Mouse (Mus musculus) ES-E14 (cell line): ENCODE measurements around the gene Acrbp.

ENCODE experiments used
- CHD2 ChIP-seq: IDR thresholded peaks from 2 replicates; pipeline ENCODE4 v1.6.1; 2014; ENCODE audit warnings: mild to moderate bottlenecking, low read depth, low read length, inconsistent platforms
- HCFC1 ChIP-seq: IDR thresholded peaks from 2 replicates; pipeline ENCODE4 v1.6.1; 2012; ENCODE audit warnings: low read length, inconsistent platforms, borderline replicate concordance; ENCODE audit not compliant: insufficient read depth
- MAFK ChIP-seq: IDR thresholded peaks from 2 replicates; pipeline ENCODE4 v1.6.1; 2014; ENCODE audit warnings: mild to moderate bottlenecking, low read depth, low read length, inconsistent platforms; ENCODE audit not compliant: insufficient read depth
- ZC3H11A ChIP-seq: IDR thresholded peaks from 2 replicates; pipeline ENCODE4 v1.6.1; 2012; ENCODE audit warnings: low read depth, mild to moderate bottlenecking, inconsistent platforms, low read length, borderline replicate concordance
- ZNF384 ChIP-seq: IDR thresholded peaks from 2 replicates; pipeline ENCODE4 v1.6.1; 2012; ENCODE audit warnings: low read depth, low read length, inconsistent platforms

DNA sequence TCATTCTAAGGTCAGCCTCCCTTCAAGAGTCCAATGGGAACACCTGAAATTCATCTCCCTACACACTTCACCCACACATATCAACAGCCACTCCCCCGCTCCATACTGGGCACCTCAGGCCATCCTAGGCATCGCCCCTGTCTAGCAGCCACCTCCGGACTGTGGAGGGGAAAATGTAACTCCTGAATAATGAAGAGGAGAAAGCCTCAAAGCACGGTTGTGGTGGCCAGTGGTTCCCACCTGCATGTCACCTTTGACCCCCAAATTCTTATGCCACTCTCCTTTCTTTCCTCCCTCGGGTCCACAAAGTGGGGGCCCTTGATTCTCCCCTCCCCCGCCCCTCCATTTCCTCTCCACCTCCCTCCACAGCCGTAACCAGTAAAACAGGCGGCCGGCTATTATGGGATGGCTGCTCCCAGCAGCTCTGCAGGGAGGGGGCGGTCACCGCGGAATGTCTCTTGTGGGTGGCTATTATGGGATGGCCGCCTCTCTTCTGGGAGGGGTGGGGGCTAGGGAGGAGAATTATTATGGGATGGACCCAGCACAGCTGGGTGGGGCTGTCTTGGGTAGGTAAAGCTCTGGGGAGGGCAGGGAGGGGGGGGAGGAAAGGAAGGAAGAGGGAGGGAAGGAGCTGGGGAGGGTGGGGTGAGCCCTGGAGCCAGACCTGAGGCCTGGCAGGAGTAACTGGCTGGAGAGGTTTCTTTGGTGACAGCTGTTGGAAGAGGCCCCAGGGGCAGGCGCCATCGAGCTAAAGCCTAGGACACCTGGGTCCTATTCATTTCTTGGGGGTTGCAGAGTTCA is 40.2 kb downstream of the Acrbp start:
- TF ChIP-seq CHD2 (no peak), ZNF384 (no peak), ZC3H11A (no peak), MAFK (no peak), HCFC1 (no peak)
